Mouse (Mus musculus) myocyte (in vitro differentiated cells): Measurements from ENCODE around the gene Tmem117. TPM values are rescaled to one million over a fixed set of nuclear protein-coding genes. Genes with fewer than 3 reads are reported as not detected.

ENCODE experiments used
- H3K27me3 ChIP-seq: one replicate; pipeline ENCODE4 v1.6.1; 2011; ENCODE audit not compliant: control insufficient read depth, insufficient read depth, insufficient read length
- H3K36me3 ChIP-seq: one replicate; pipeline ENCODE4 v1.6.1; 2011; ENCODE audit not compliant: control insufficient read depth, insufficient read depth
- H3K4me2 ChIP-seq: one replicate; pipeline ENCODE4 v1.6.1; 2011; ENCODE audit warnings: low read depth, control low read depth
- H3K4me3 ChIP-seq: one replicate; pipeline ENCODE4 v1.5.1; 2011; ENCODE audit warnings: mild to moderate bottlenecking, control low read depth, moderate library complexity
- H3K79me2 ChIP-seq: one replicate; pipeline ENCODE4 v1.6.1; 2011; ENCODE audit not compliant: control insufficient read depth, insufficient read depth
- H3ac ChIP-seq: one replicate; pipeline ENCODE4 v1.6.1; 2011; ENCODE audit not compliant: control insufficient read depth, insufficient read length
- CEBPB ChIP-seq: IDR thresholded peaks from 2 replicates; pipeline ENCODE4 v1.6.1; 2011; ENCODE audit warnings: mild to moderate bottlenecking, moderate library complexity; ENCODE audit not compliant: poor library complexity, insufficient read depth, severe bottlenecking
- E2F4 ChIP-seq: IDR thresholded peaks from one replicate; pipeline ENCODE4 v1.6.1; 2011; ENCODE audit warnings: mild to moderate bottlenecking, control low read depth, moderate library complexity; ENCODE audit not compliant: insufficient read depth
- MAX ChIP-seq: IDR thresholded peaks from one replicate; pipeline ENCODE4 v1.6.1; 2011; ENCODE audit warnings: low read depth, mild to moderate bottlenecking, control low read depth
- MYOD1 ChIP-seq, 3 experiments: IDR thresholded peaks; one replicate each; pipeline ENCODE4 v1.6.1; 2011; ENCODE audit warnings: control low read depth in 2 of 3, low read depth in 2 of 3, mild to moderate bottlenecking in 2 of 3, moderate library complexity in 1 of 3; ENCODE audit not compliant: insufficient read length in 2 of 3, control insufficient read depth in 1 of 3
- MYOG ChIP-seq, 3 experiments: IDR thresholded peaks; one replicate each; pipeline ENCODE4 v1.6.1; 2011; ENCODE audit warnings: control low read depth in 2 of 3, low read depth in 2 of 3, mild to moderate bottlenecking in 2 of 3; ENCODE audit not compliant: insufficient read length in 2 of 3, control insufficient read depth in 1 of 3, insufficient read depth in 1 of 3
- POLR2A ChIP-seq: IDR thresholded peaks from one replicate; pipeline ENCODE4 v1.6.1; 2011; ENCODE audit warnings: low read depth, mild to moderate bottlenecking, control low read depth, moderate library complexity; ENCODE audit not compliant: insufficient read length
- POLR2AphosphoS2 ChIP-seq: IDR thresholded peaks from one replicate; pipeline ENCODE4 v1.6.1; 2011; ENCODE audit warnings: low read depth, control low read depth; ENCODE audit not compliant: insufficient read length
- REST ChIP-seq: IDR thresholded peaks from one replicate; pipeline ENCODE4 v1.6.1; 2011; ENCODE audit warnings: mild to moderate bottlenecking, control low read depth, moderate library complexity; ENCODE audit not compliant: insufficient read depth, insufficient read length
- SRF ChIP-seq: IDR thresholded peaks from one replicate; pipeline ENCODE4 v1.6.1; 2011; ENCODE audit warnings: low read depth; ENCODE audit not compliant: control insufficient read depth, insufficient read length
- TCF12 ChIP-seq: IDR thresholded peaks from one replicate; pipeline ENCODE4 v1.6.1; 2011; ENCODE audit warnings: mild to moderate bottlenecking, control low read depth; ENCODE audit not compliant: poor library complexity, insufficient read depth, severe bottlenecking
- TCF3 ChIP-seq: IDR thresholded peaks from one replicate; pipeline ENCODE4 v1.6.1; 2011; ENCODE audit warnings: low read depth, control low read depth; ENCODE audit not compliant: insufficient read length
- USF1 ChIP-seq: IDR thresholded peaks from one replicate; pipeline ENCODE4 v1.6.1; 2011; ENCODE audit warnings: low read depth, mild to moderate bottlenecking, control low read depth, moderate library complexity
- polyA plus RNA-seq: library from polyadenylated mRNA; unstranded; fragments of >200 nt; fragmentation: generic; extraction: Trizol; gene quantifications from one replicate; pipeline ENCODE4 v1.2.1, GENCODE M21; 2012; ENCODE audit warnings: missing spikeins

Gene Tmem117
- polyA plus RNA-seq, 1 experiment = 0.37 TPM

DNA sequence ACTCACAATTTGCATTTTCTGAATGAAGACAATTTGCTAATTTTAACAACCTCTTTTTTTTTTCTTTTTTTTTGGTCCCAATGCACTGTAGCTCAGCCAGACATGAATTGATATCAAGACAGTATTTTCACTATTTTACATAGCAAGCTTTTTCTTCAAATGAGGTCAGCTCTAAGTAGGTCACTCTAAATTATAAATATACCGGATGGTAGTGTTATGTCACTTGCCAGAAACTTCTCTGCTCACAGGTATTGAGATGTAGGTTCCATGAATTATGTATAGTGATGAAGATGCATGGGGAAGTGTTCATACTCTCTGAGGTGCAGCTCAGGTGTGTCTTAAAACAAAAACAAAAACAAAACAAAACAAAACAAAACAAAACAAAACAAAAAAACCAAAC is 264.2 kb downstream of the Tmem117 start:
- Histone ChIP-seq H3ac (no peak overlapping the region), H3K4me3 (no peak overlapping the region), H3K27me3 (no peaks in the 10 kb centered on the region), H3K4me2 (no peak overlapping the region), H3K79me2 (no peaks in the 10 kb centered on the region), H3K36me3 (no peaks in the 10 kb centered on the region)
- no peak for TF ChIP-seq TCF12
- no peak for TF ChIP-seq E2F4
- no peak for TF ChIP-seq MYOG (IDR thresholded peaks at IDR 0.05; ENCODE audit: control insufficient read depth in 1 of 3, insufficient read depth in 1 of 3, insufficient read length in 2 of 3, low read depth in 2 of 3)
- TF ChIP-seq POLR2AphosphoS2 = no peak
- TF ChIP-seq TCF3 = no peak
- TF ChIP-seq REST = no peak
- TF ChIP-seq USF1 = no peak
- no peak for TF ChIP-seq MAX
- TF ChIP-seq SRF = no peak
- no peak for TF ChIP-seq POLR2A
- TF ChIP-seq CEBPB = no peak
- no peak for TF ChIP-seq MYOD1 (IDR thresholded peaks at IDR 0.05; ENCODE audit: control insufficient read depth in 1 of 3, insufficient read length in 2 of 3, low read depth in 2 of 3)

DNA sequence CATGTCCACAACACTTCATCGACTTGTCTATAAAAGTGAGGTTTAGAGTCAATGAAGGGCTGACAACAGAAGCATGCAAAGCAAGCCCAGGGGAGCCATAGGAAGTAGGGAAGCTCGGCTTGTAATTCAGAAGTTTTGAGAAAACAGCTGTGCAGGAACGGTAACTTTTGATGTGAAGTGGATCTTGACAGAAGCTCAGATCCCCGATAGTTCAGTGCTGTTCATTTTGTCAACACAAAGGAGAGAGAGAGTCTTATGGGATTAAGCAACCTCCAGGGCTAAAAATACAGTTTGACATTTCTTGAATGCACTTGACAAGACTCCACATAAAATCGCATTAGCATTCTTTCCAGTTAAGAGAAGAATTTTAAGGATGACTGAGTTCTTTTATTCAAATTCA is 265.1 kb downstream of the Tmem117 start:
- H3K36me3 ChIP-seq = no peaks in the 10 kb centered on the region
- TF ChIP-seq CEBPB (no peak), E2F4 (no peak), USF1 (no peak)
- H3K27me3 ChIP-seq = no peaks in the 10 kb centered on the region
- no peak overlapping the region for H3K4me2 ChIP-seq
- H3ac ChIP-seq = no peak overlapping the region
- H3K4me3 ChIP-seq = no peak overlapping the region
- H3K79me2 ChIP-seq = no peaks in the 10 kb centered on the region

DNA sequence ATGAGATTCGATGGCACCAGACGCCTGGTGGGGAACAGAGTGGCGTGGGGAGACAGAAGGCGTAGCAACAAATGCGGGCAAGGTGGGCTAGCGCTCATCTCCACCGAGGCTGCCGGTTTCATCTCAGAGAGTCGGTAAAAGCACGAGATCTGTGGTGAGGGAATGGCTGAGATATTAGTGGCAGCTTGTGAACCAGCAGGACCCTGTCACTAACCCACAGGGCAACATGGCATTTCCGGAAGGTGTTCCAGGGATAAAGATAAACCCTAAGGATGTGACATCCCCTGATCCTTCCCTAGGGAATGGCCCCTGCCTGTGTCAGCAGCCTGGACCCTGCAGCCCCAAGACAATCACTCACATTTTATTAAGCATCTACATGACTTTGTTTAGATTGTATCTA is 266.6 kb downstream of the Tmem117 start:
- Histone ChIP-seq H3ac (no peak overlapping the region), H3K36me3 (no peaks in the 10 kb centered on the region), H3K79me2 (no peaks in the 10 kb centered on the region), H3K4me2 (no peak overlapping the region), H3K27me3 (no peaks in the 10 kb centered on the region), H3K4me3 (no peak overlapping the region)
- TF ChIP-seq USF1 (no peak), POLR2AphosphoS2 (no peak), CEBPB (no peak), TCF3 (no peak), SRF (no peak), MAX (no peak), REST (no peak), MYOD1 (IDR thresholded peaks at IDR 0.05; ENCODE audit: control insufficient read depth in 1 of 3, insufficient read length in 2 of 3, low read depth in 2 of 3) (no peak)

DNA sequence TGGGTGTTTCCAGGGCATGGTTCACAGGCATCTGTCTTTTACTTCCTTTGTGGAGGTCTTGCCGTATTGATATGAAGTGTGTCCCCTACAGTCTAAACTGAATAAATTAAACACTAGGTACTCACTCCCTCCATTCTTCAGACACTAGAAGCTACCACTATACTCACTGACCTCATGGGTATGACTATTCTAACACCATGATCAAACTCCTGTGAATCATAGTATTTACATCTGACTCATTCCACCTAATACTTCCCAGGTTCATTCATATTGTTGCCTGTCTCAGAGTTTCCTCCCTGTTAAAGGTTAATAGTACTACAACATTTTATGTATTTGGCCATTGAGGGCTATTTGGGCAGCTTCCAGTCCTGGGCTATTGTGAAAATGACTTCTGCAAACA is 274.2 kb downstream of the Tmem117 start:
- TF ChIP-seq MYOG (IDR thresholded peaks at IDR 0.05; ENCODE audit: control insufficient read depth in 1 of 3, insufficient read depth in 1 of 3, insufficient read length in 2 of 3, low read depth in 2 of 3) = no peak
- no peak for TF ChIP-seq REST
- no peak for TF ChIP-seq CEBPB
- no peak for TF ChIP-seq USF1
- no peak for TF ChIP-seq POLR2AphosphoS2
- TF ChIP-seq TCF3 = no peak
- TF ChIP-seq POLR2A = no peak
- TF ChIP-seq E2F4 = no peak
- TF ChIP-seq MAX = no peak
- TF ChIP-seq MYOD1 (IDR thresholded peaks at IDR 0.05; ENCODE audit: control insufficient read depth in 1 of 3, insufficient read length in 2 of 3, low read depth in 2 of 3) = no peak
- TF ChIP-seq TCF12 = no peak
- TF ChIP-seq SRF = no peak
- Histone ChIP-seq H3K4me3 (no peak overlapping the region), H3K79me2 (no peaks in the 10 kb centered on the region), H3ac (no peak overlapping the region), H3K4me2 (no peak overlapping the region), H3K36me3 (no peaks in the 10 kb centered on the region), H3K27me3 (no peaks in the 10 kb centered on the region)

DNA sequence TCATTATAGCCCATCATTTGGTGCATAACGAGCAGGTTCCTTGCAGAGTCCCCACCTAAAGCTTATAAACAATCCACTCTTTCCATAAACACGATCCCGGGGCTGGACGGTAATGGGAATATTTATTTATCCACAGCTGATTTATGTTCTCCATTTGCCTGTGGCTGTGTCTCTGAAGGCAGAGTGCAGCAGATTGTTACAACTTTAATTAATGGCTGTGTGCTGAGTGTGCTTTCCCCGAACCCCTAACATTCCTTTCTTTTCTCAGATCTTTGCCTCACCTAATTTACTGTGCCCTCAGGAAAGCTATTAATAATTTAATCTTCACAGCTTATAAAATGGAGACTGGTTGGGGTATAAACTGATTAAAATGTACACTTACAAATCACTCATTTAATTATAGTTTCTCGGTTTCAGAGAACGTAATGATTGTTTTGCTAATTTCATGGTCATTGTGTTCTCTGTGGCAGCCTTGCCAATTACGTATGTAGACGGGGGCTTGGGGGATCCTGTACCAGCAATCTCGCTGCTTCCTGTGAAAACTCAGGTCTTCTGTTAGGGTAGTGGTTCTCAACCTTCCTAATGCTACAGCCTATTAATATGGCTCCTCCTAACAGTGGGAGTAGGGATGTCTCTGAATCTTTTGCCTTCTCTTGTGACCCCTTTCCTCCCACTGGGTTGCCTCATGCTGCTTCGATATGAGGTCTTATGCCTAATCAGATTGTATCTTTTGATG is 275.8 kb downstream of the Tmem117 start:
- Histone ChIP-seq H3K79me2 (no peaks in the 10 kb centered on the region), H3K36me3 (no peaks in the 10 kb centered on the region), H3K27me3 (no peaks in the 10 kb centered on the region), H3K4me2 (no peak overlapping the region), H3ac (no peak overlapping the region), H3K4me3 (no peak overlapping the region)
- no peak for TF ChIP-seq E2F4
- TF ChIP-seq USF1 = no peak
- TF ChIP-seq TCF3 = no peak
- no peak for TF ChIP-seq TCF12
- no peak for TF ChIP-seq POLR2AphosphoS2
- no peak for TF ChIP-seq POLR2A
- no peak for TF ChIP-seq REST
- TF ChIP-seq MYOG (IDR thresholded peaks at IDR 0.05; ENCODE audit: control insufficient read depth in 1 of 3, insufficient read depth in 1 of 3, insufficient read length in 2 of 3, low read depth in 2 of 3) = no peak
- TF ChIP-seq CEBPB = no peak
- no peak for TF ChIP-seq SRF
- no peak for TF ChIP-seq MAX
- TF ChIP-seq MYOD1 (IDR thresholded peaks at IDR 0.05; ENCODE audit: control insufficient read depth in 1 of 3, insufficient read length in 2 of 3, low read depth in 2 of 3) = no peak
